Mouse (Mus musculus) spleen, adult 2 months (tissue): ENCODE data around the gene Esyt1. TPM values are rescaled to one million over a fixed set of nuclear protein-coding genes. Genes with fewer than 3 reads are reported as not detected.

Experiments
- DNase-seq, 2 experiments: peaks; one replicate each; pipeline versions ENCODE4 v3.0.0 to v3.0.0-alpha.2; 2012 to 2021; ENCODE audit warnings: low spot score in 2 of 2, low read depth in 1 of 2
- H3K27ac ChIP-seq: fragments of 200-500 bp; 2 replicates; pipeline ENCODE4 v1.5.1; 2012; ENCODE audit warnings: low read length, inconsistent platforms; ENCODE audit not compliant: insufficient read depth
- H3K27me3 ChIP-seq: fragments of 200-500 bp; 2 replicates; pipeline ENCODE4 v1.6.1; 2012; ENCODE audit warnings: mild to moderate bottlenecking, moderate library complexity, low read length, inconsistent platforms; ENCODE audit not compliant: control insufficient read depth, insufficient read depth
- H3K36me3 ChIP-seq: fragments of 200-500 bp; 2 replicates; pipeline ENCODE4 v1.6.1; 2012; ENCODE audit warnings: mild to moderate bottlenecking, low read length, inconsistent platforms; ENCODE audit not compliant: control insufficient read depth, insufficient read depth
- H3K4me1 ChIP-seq: fragments of 200-500 bp; 2 replicates; pipeline ENCODE4 v1.6.1; 2011; ENCODE audit warnings: inconsistent platforms; ENCODE audit not compliant: control insufficient read depth, insufficient read depth, insufficient read length
- H3K4me3 ChIP-seq: fragments of 200-500 bp; 2 replicates; pipeline ENCODE4 v1.5.1; 2011; ENCODE audit warnings: mild to moderate bottlenecking, inconsistent platforms; ENCODE audit not compliant: insufficient read depth, insufficient read length; ENCODE audit errors: extremely low read depth
- CTCF ChIP-seq: fragments of 200-500 bp; IDR thresholded peaks from 2 replicates; pipeline ENCODE4 v1.5.1; 2011; ENCODE audit warnings: mild to moderate bottlenecking, inconsistent platforms; ENCODE audit not compliant: insufficient read depth, insufficient read length, insufficient replicate concordance; ENCODE audit errors: extremely low read depth
- POLR2A ChIP-seq: fragments of 200-500 bp; IDR thresholded peaks from 2 replicates; pipeline ENCODE4 v1.6.1; 2011; ENCODE audit warnings: low read depth, low read length, inconsistent platforms
- WGBS: fragments of 180-500 bp; shearing (Covaris S2); methylation state at CpG from one replicate; pipeline ENCODE4 v1.1.7; 2018; 5-methylcytosine and 5-hydroxymethylcytosine counted together
- polyA plus RNA-seq: library from polyadenylated mRNA; depleted of rRNA; stranded (reverse); fragments of >200 nt; gene quantifications from 2 replicates; pipeline ENCODE4 v1.2.3, GENCODE M21; 2012

Esyt1 gene
- polyA plus RNA-seq, 1 experiment = 121 TPM

GRCm38 (mm10) chr10:128504641-128505370, 20.9 kb downstream of the Esyt1 start:
- WGBS = 8% methylated on average over 9 of the region's 9 CpGs
- DNase-seq = peak in 1 of 2 experiments; percentile 48
- no peak; the same call in 1 of the 2 replicates for TF ChIP-seq POLR2A
- TF ChIP-seq CTCF = no peak
- peaks cover under 1% of the 10 kb centered on the region; the same call in 1 of the 2 replicates for H3K36me3 ChIP-seq
- peak overlapping the region; percentile 3; the same call in 1 of the 2 replicates for H3K4me3 ChIP-seq
- peaks cover 10% of the 10 kb centered on the region; the same call in 1 of the 2 replicates for H3K4me1 ChIP-seq
- peak overlapping the region; percentile 85 for H3K27ac ChIP-seq
- no peaks in the 10 kb centered on the region for H3K27me3 ChIP-seq

- Histone ChIP-seq H3K36me3 (no peaks in the 10 kb centered on the region), H3K4me3 (no peak overlapping the region), H3K27ac (peak overlapping the region; percentile 85), H3K4me1 (peaks cover 10% of the 10 kb centered on the region; the same call in 1 of the 2 replicates), H3K27me3 (no peaks in the 10 kb centered on the region)
- WGBS = 34% methylated on average over 3 of the region's 3 CpGs
- DNase-seq = no peak
- TF ChIP-seq POLR2A = no peak
- no peak for TF ChIP-seq CTCF
Observed at GRCm38 (mm10) chr10:128504012-128504411, 21.7 kb downstream of the Esyt1 start.

- TF ChIP-seq POLR2A (no peak), CTCF (no peak)
- Histone ChIP-seq H3K4me1 (peaks cover 10% of the 10 kb centered on the region; the same call in 1 of the 2 replicates), H3K4me3 (no peak overlapping the region), H3K27me3 (no peaks in the 10 kb centered on the region), H3K27ac (peak overlapping the region; percentile 48), H3K36me3 (no peaks in the 10 kb centered on the region)
- WGBS = 77% methylated on average over 8 of the region's 8 CpGs
- no peak for DNase-seq
Observed at GRCm38 (mm10) chr10:128503532-128503931, 22.1 kb downstream of the Esyt1 start.

GRCm38 (mm10) chr10:128502341-128502740, 23.3 kb downstream of the Esyt1 start:
- DNase-seq = no peak
- Histone ChIP-seq H3K27ac (no peak overlapping the region), H3K4me3 (no peak overlapping the region), H3K27me3 (no peaks in the 10 kb centered on the region), H3K36me3 (no peaks in the 10 kb centered on the region), H3K4me1 (peaks cover 12% of the 10 kb centered on the region; the same call in 1 of the 2 replicates)
- no peak for TF ChIP-seq CTCF
- TF ChIP-seq POLR2A = no peak
- 85% methylated on average over 5 of the region's 5 CpGs for WGBS

GRCm38 (mm10) chr10:128499116-128499671, 26.5 kb downstream of the Esyt1 start:
- Histone ChIP-seq H3K27me3 (no peaks in the 10 kb centered on the region), H3K4me1 (peaks cover 12% of the 10 kb centered on the region; the same call in 1 of the 2 replicates), H3K27ac (peak overlapping the region; percentile 93), H3K36me3 (no peaks in the 10 kb centered on the region), H3K4me3 (peak overlapping the region; percentile 73)
- DNase-seq = peak in 1 of 2 experiments; percentile 33
- TF ChIP-seq CTCF (no peak), POLR2A (no peak)
- WGBS = under 1% methylated on average over 21 of the region's 21 CpGs

- H3K4me1 ChIP-seq = peaks cover 10% of the 10 kb centered on the region; the same call in 1 of the 2 replicates
- WGBS = under 1% methylated on average over 27 of the region's 27 CpGs
- no peaks in the 10 kb centered on the region for H3K27me3 ChIP-seq
- H3K36me3 ChIP-seq = no peaks in the 10 kb centered on the region
- peak; percentile 96 to 97 for DNase-seq
- peak within 1 kb of the TSS; percentile 73 for H3K4me3 ChIP-seq
- peak within 1 kb of the TSS; percentile 93 for H3K27ac ChIP-seq
- TF ChIP-seq CTCF = no peak
- TF ChIP-seq POLR2A = no peak
Observed at GRCm38 (mm10) chr10:128498590-128498989, 27.1 kb downstream of the Esyt1 start, which contains the start of gene Myl6b. Myl6b (minus strand) TSS chr10:128498685.
